Mouse (Mus musculus) gastrocnemius, adult 2 months (tissue): ENCODE measurements around the gene Ddx39b. TPM values are rescaled to one million over a fixed set of nuclear protein-coding genes. Genes with fewer than 3 reads are reported as not detected.
"Not testable (repeated sequence)": the region's sequence is repeated elsewhere in the genome, so short reads cannot be mapped to it uniquely, and the experiment has no call there.

Experiments
- DNase-seq: peaks from one replicate; pipeline ENCODE4 v3.0.0; 2022
- H3K27ac ChIP-seq: fragments of 200-600 bp; 2 replicates; pipeline ENCODE4 v1.8.1; 2022; ENCODE audit warnings: mild to moderate bottlenecking
- H3K4me3 ChIP-seq: fragments of 200-600 bp; 2 replicates; pipeline ENCODE4 v1.8.1; 2022; ENCODE audit warnings: mild to moderate bottlenecking, moderate library complexity
- CTCF ChIP-seq: fragments of 200-600 bp; IDR thresholded peaks from 2 replicates; pipeline ENCODE4 v1.8.1; 2022; ENCODE audit warnings: antibody characterized with exemption, mild to moderate bottlenecking, moderate library complexity
- intact Hi-C: fragments of 180-260 bp; cut with DNase I; formaldehyde crosslinking; loops from one replicate; pipeline ENCODE4 v1.15.1; 2025
- total RNA-seq, 2 experiments: library from RNA; stranded (reverse); gene quantifications; 2 replicates each; pipeline ENCODE4 v1.2.3; 2021

Gene Ddx39b
- total RNA-seq, 2 experiments from 2014 or later, result 83.8 to 94.7 TPM

- no peak for TF ChIP-seq CTCF
- intact Hi-C loops, result no loop called here
- DNase-seq, result no peak
- no peak overlapping the region for H3K4me3 ChIP-seq
- H3K27ac ChIP-seq, result no peak overlapping the region
Measured at GRCm38 (mm10) chr17:35224641-35225040, 16.9 kb upstream of the Ddx39b start.

DNA sequence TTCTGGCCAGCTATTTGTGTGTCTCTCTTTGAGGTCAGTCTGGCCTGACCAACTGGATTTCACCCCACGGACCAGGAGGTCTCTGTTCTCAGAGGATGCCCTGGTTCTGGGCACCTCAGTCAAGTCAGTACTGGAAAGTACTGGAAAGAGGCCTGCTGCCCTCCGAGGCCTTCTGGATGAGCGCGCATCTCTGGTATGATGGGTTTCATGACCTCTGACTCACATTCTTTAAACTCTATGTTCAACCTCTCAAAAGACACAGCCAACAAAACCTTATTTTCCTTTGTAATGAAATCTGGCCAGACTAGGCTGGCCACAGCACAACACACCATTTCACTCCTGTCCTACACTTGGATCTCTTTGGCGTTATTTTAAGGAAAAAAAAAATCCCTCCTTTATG is 16.1 kb upstream of the Ddx39b start:
- intact Hi-C loops, result no loop called here
- H3K4me3 ChIP-seq, result no peak overlapping the region
- no peak overlapping the region for H3K27ac ChIP-seq
- no peak for DNase-seq
- no peak for TF ChIP-seq CTCF

GRCm38 (mm10) chr17:35226561-35227046 is 14.9 kb upstream of the Ddx39b start:
- no peak overlapping the region for H3K27ac ChIP-seq

DNA sequence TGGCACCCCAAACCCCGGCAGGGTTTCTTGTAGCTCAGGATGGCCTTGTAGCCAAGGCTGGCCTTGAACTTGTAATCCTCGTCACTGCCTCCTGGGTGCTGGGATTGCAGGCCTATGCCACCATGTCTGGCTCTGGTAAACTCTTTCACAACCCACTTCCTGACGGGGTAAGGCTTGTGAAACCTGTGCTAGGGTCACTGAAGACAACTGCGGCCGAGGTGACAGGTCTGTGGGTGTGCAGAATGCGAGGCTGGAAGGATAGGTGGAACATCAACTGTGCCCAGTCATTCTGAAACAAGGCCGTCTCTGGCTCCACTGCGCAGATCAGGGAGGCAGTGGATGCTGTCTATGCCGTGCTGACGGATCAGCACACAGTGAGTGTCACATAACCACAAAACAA is 10.5 kb upstream of the Ddx39b start:
- DNase-seq, result no peak
- Histone ChIP-seq H3K4me3 (no peak overlapping the region), H3K27ac (no peak overlapping the region)
- TF ChIP-seq CTCF, result no peak
- intact Hi-C loops, result loop anchor here (5.0 to 10.0 kb wide), 2 partner anchors 34 to 206 kb away; partner anchors contain the start of gene Sapcd1

More at GRCm38 (mm10) chr17:35226561-35227046, 14.9 kb upstream of the Ddx39b start:
- TF ChIP-seq CTCF, result 0 out of 2 replicates have a peak, but pooled peaks have one; percentile 8
- DNase-seq, result no peak
- intact Hi-C loops, result no loop called here
- no peak overlapping the region for H3K4me3 ChIP-seq

- Histone ChIP-seq H3K4me3 (no peak overlapping the region), H3K27ac (no peak overlapping the region)
- TF ChIP-seq CTCF, result peak; percentile 97
- peak; percentile 87 for DNase-seq
- intact Hi-C loops, result loop anchor here (1.0 to 10.0 kb wide), 4 partner anchors 35 to 207 kb away; partner anchors contain the start of gene Sapcd1
Measured at GRCm38 (mm10) chr17:35232043-35232442, 9.5 kb upstream of the Ddx39b start.

DNA sequence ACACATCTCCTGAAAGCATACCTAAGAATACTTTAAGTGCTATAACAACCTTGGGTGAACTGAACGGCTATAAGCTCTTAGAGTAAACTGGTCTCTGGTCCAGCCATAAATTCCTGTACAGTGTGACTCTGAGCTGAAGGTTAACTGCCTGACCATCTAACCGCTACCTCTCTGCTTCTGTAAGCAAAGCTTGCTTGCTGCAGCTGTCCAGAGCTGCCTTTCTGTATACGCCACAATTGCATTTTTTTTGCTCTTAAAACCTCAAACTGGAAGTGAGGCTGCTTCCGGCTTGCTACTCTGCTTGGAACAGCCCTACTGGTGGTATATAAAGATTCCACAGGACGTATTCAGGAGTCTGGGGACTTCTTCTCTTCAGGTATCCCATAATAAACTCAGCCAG is 8.9 kb upstream of the Ddx39b start:
- no peak for DNase-seq
- intact Hi-C loops, result loop anchor here (1.0 to 10.0 kb wide), 4 partner anchors 35 to 208 kb away; partner anchors contain the start of gene Sapcd1
- no peak for TF ChIP-seq CTCF
- H3K27ac ChIP-seq, result peak overlapping the region; percentile 95
- no peak overlapping the region for H3K4me3 ChIP-seq

DNA sequence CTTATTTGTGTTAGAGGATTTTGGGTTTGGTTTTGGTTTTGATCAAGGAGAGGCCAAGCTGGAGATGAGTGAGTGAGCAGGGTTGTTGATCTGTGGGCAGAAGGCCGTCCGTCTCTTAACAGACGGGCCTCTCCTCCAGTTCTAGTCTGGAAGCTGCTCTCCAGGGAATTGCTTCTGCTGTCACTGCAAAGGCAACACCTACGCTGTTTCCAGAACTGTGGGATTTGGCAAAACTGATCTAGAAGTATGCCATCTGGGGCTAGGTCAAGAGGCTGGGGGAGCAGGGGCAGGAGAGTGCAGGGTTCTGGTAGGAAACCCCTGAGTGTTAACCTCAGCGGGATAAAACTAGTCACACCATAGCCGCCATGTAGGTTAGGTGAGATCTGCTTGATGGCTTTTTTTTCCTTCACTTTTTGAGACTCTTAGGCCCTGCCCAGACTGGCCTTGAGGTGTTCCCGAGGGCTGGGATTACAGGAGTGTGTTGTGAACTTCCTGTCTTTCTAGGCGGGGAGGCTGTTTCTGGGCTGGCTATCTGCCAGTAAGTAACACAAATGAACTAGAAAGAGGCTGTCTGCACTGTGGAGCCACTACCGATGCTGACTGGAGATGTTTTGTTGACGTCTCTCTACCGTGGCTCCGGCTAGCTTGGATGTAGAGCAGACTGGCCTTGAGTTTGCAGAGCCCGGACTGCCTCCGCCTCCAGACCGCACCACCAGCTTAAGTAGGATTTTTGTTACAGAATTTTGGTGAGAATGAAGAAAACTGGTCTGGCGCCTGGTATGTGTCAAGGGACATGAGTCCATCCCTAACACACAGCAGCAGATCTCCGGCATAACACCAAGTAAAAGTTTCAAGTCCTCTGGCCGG is 8.2 kb upstream of the Ddx39b start, which contains the start of gene Atp6v1g2:
Gene Atp6v1g2, plus strand, starts transcription at position 547 of the 867 bp plus-strand sequence.
- DNase-seq, result no peak
- no peak for TF ChIP-seq CTCF
- Histone ChIP-seq H3K4me3 (peak within 1 kb of the TSS; percentile 80), H3K27ac (peak within 1 kb of the TSS; percentile 95)
- intact Hi-C loops, result loop anchor here (2.0 to 10.0 kb wide), 3 partner anchors 36 to 209 kb away; partner anchors contain the start of gene Sapcd1

- DNase-seq, result not testable (repeated sequence)
- intact Hi-C loops, result loop anchor here (5.0 to 10.0 kb wide), 2 partner anchors 37 to 209 kb away; partner anchors contain the start of gene Sapcd1
- Histone ChIP-seq H3K4me3 (peak overlapping the region; percentile 80), H3K27ac (peak overlapping the region; percentile 95)
Measured at GRCm38 (mm10) chr17:35234090-35234489, 7.5 kb upstream of the Ddx39b start.

DNA sequence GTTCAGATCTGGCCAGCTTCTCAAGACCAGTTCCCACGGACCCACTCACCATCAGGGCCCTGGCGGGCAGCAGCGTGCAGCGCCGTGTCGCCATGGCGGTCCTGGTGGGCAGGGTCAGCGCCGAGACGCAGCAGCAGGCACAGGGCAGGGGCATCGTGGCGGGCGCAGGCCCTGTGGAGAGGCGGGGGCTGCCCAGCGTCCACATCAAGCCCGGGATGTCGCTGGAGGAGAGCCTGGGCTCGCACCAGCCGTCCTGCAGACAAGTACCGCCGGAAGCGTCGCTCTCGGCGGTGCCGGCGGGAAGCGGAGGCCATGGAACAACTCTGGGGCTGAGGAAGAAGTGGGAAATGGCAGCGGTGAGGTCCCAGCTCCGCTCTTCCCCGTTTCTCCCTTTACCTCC is 6.6 kb upstream of the Ddx39b start:
- peak overlapping the region; percentile 95 for H3K27ac ChIP-seq
- DNase-seq, result peak; percentile 55
- H3K4me3 ChIP-seq, result peak overlapping the region; percentile 80
- TF ChIP-seq CTCF, result no peak
- intact Hi-C loops, result loop anchor here (5.0 to 10.0 kb wide), 3 partner anchors 38 to 210 kb away; partner anchors contain the start of genes D17H6S53E and Sapcd1

DNA sequence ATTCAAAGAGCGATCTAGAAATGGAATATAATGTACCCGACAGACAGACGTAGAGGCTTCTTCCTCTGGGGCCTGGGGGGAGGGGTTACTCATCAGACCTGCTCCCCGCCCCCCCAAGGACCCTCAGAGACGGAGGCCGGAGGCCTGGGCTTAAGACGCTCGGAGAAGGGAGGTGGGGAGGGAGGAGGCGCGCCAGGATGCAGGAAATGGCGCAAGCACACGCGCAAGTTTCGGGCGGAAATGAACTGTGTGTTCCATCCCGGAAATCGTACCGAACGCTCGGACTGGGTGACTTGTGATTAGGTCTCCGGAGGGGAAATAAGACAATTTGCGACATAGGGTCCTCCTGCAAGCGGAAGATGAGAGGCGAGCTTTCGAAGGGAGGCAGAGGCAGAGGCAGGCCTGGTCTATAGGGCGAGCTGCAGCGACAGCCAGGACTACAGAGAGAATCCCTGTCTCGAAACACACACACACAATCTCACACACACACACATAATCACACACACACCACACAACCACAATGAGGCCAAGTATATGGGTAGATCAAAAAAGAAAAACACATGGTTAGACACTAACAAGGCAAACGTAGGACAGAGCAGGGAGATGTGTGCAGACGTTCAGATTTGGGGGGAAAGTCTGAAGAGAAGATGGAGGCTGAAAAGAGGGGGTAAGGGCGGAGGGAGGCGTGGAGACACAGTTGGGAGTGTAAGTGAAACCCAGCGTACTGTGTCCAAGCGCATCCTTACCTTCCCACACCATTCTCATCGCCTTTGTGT is 5.7 kb upstream of the Ddx39b start, which contains the start of gene Nfkbil1:
Gene Nfkbil1, minus strand, starts transcription at position 179 of the 776 bp plus-strand sequence.
- DNase-seq, result peak; percentile 91
- TF ChIP-seq CTCF, result no peak
- intact Hi-C loops, result loop anchor here (5.0 to 10.0 kb wide), 2 partner anchors 109 to 211 kb away; partner anchors contain the start of genes D17H6S53E and Sapcd1
- peak within 1 kb of the TSS; percentile 95 for H3K27ac ChIP-seq
- peak within 1 kb of the TSS; percentile 80 for H3K4me3 ChIP-seq

DNA sequence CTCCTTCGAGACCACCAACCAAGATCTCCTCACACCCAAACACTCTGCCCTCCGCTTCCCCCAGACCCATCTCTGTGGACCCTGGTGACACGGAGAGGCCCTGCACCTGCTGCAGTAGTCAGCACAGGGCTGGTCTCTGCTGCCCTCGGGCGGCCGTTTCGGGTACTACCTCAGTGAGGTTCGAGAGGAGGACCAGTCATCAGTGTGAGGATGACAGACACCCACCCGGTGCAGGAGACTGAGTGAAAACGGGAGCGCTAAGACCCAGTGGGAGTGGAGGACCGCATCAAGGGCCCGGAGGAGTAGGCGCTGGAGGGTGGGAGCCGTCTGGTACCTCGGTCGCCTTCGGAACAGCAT is 5.2 kb upstream of the Ddx39b start:
- peak; percentile 96 for DNase-seq
- H3K4me3 ChIP-seq, result peak overlapping the region; percentile 80
- peak overlapping the region; percentile 95 for H3K27ac ChIP-seq
- no peak; the same call in 1 of the 2 replicates for TF ChIP-seq CTCF
- intact Hi-C loops, result loop anchor here (5.0 to 10.0 kb wide), 2 partner anchors 109 to 212 kb away; partner anchors contain the start of genes D17H6S53E and Sapcd1

DNA sequence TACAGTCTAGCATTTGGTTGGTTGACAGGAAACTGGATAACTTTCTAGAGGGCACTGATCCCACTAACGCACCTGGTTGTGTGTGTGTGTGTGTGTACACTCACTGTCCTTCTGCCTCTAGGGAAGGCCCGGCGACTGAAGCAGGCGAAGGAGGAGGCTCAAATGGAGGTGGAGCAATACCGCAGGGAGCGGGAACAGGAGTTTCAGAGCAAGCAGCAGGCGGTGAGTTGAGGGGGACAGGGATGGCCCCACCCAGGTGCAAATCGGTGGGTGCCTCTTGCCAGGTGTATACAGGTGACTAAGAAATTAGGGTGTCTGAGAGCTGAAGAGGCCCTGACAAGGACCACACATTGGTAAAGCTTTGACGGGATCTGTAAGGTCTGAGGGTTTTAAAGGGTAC is 4.5 kb upstream of the Ddx39b start:
- no peak overlapping the region for H3K27ac ChIP-seq
- H3K4me3 ChIP-seq, result no peak overlapping the region
- no peak for DNase-seq
- no peak for TF ChIP-seq CTCF
- intact Hi-C loops, result loop anchor here (5.0 to 10.0 kb wide), 2 partner anchors 110 to 212 kb away; partner anchors contain the start of genes D17H6S53E and Sapcd1
